Mouse (Mus musculus): ENCODE data around the gene Asrgl1.
"Not testable (repeated sequence)": the region's sequence is repeated elsewhere in the genome, so short reads cannot be mapped to it uniquely, and the experiment has no call there.

The Asrgl1 gene

DNA sequence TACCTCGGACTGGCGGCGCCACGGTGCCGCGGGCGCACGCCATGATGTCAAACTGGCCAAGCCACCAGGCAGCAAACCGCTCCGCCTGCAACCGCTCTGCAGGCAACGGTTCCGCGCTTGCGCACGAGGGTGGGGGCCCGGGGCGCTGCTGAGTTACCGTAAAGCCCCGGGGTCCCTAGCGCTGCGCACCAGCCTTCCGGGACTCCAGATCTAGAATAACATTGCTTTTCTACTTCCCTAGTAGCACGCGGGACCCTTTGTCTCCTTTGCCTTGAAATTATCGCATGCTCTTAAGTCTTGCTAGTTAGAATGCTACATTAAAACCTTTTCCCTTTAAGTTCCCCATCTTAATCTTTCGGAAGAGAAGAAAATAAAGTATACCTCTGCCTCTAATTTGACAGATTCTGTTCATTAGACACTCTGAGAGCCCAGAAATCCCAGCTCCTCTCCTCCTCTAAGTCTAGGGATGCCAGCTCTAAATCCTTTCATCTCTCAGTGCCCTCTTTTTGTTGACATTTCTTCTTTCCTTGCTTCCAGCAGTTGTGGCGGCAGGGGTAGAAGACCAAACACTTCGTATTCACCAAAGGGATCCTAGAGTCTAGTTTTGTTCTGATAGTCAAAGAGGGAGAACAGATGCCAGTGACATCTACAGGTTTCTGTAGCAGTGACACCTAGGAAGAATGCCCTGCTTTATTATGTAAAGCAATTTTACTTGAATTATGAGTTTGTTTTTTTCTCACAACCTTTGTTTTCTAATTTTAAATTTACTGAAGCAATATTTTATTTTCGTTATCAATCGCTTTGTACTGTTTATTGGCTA lies at the start of gene Asrgl1:
Gene Asrgl1 (minus strand): TSS at position 125 of the 820 bp plus-strand sequence.
- peak; percentile 96 for DNase-seq (ENCODE audit: low read depth, low spot score)

DNA sequence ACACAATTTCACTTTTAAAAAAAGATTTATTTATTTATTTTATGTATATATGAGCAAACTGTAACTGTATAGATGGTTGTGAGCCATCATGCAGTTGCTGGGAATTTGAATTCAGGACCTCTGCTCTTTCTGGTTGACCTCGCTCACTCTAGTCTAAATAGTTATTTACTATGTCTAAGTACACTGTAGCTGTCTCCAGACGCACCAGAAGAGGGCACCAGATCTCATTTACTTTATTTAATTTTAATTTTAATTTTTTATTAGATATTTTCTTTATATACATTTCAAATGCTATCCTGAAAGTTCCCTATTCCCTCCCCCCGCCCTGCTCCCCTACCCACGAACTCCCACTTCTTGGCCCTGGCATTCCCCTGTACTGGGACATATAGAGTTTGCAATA lies 10.8 kb upstream of the Asrgl1 start:
- no peak for DNase-seq (ENCODE audit: low read depth, low spot score)

DNA sequence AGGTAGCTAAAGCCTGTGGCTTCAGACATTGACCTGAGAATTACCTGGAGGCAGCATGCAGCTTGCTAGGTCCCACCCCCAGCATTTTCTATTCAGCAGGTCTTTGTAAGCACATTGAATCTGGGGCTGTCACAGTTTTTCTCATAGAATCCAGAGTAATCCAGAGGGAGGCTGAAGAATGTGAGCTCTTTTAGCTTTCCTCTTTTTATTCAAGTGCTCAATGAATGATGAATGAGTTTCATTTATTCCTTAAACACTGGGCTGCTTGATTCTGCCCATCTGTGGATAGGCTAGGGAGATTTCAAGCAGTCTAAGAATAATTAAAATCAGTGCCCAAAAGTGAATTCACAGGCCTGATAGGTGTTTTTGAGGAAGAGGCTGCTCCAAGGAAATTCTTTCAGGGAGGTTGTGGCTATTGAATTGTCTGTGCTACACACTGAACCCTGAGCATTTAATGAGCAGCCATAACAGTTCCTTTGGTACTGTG lies 8.2 kb upstream of the Asrgl1 start:
- peak; percentile 68 for DNase-seq (ENCODE audit: low read depth, low spot score)

GRCm38 (mm10) chr19:9143230-9143629 lies 7.8 kb upstream of the Asrgl1 start:
- peak; percentile 21 for DNase-seq (ENCODE audit: low read depth, low spot score)

GRCm38 (mm10) chr19:9140361-9140760 lies 4.9 kb upstream of the Asrgl1 start:
- DNase-seq (ENCODE audit: low read depth, low spot score) = not testable (repeated sequence)

DNA sequence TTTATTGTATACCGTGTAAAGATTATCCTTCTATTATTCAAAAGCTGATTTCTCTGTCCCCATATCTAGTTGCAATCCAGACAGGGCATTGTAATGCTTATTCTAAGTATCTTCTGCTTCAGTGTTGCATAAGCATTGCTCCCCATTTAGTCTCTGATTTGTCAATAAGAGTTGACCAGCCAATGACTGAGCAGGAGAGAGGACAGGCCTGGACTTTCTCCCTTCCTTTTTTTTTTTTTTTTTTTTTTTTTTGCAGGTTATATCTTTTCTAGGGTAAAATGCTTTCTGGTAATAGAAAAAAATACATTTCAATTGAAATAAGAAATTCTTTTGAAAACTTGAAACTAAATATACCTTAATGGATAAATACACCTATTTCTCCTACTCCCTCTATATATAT lies 1.7 kb upstream of the Asrgl1 start:
- DNase-seq (ENCODE audit: low read depth, low spot score) = no peak

DNA sequence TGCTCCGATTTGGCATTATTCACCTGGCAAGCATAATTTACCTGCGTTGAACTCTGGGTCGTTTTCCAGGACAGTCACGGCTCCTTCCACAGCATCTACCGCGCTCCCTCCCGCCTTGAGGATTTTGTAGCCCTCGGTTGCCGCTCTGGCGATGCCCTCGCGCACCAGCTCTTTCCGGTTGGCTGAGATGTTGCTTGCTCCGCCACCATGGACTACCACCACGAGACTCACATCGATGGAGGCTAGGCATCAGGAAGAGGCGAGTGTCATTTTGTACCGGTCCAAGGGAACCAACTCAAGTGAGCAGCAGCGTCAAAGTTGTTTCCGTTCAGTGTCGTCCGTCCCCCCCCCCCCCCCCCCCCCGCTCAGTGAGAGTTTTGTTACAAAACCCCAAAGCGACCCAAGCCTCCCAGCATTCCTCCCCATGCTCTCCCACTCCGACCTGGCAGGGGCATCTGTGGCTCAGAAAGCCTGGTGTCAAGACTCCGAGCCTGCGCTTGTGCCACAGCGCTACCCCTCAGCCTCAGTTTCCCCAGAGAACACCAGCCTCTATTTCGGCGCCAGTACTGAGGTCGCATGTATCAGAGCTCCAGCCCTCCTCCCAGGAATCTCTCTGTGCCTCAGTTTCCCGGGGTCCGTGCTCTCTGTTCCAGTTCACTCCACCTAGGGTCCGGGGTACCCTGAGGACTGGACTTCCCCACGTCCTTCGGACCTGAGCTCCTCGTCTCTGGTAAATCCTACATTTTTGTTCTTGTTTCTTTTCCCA lies 507 bp downstream of the Asrgl1 start:
- DNase-seq (ENCODE audit: low read depth, low spot score) = peak; percentile 73

GRCm38 (mm10) chr19:9129996-9130395 lies 5.4 kb downstream of the Asrgl1 start:
- DNase-seq (ENCODE audit: low read depth, low spot score) = no peak

GRCm38 (mm10) chr19:9128499-9129194 lies 6.8 kb downstream of the Asrgl1 start:
- peak; percentile 49 for DNase-seq (ENCODE audit: low read depth, low spot score)

- DNase-seq (ENCODE audit: low read depth, low spot score) = not testable (repeated sequence)
These were observed 11.4 kb downstream of the Asrgl1 start for GRCm38 (mm10) chr19:9123986-9124385.

GRCm38 (mm10) chr19:9122390-9122789 lies 13.0 kb downstream of the Asrgl1 start:
- DNase-seq (ENCODE audit: low read depth, low spot score) = no peak

GRCm38 (mm10) chr19:9119655-9120425 lies 15.6 kb downstream of the Asrgl1 start:
- no peak for DNase-seq (ENCODE audit: low read depth, low spot score)

- DNase-seq (ENCODE audit: low read depth, low spot score) = peak; percentile 47
These were observed 18.2 kb downstream of the Asrgl1 start for GRCm38 (mm10) chr19:9117275-9117674.

GRCm38 (mm10) chr19:9116268-9116667 lies 19.2 kb downstream of the Asrgl1 start:
- DNase-seq (ENCODE audit: low read depth, low spot score) = no peak

- DNase-seq (ENCODE audit: low read depth, low spot score) = peak; percentile 98
These were observed 23.4 kb downstream of the Asrgl1 start for GRCm38 (mm10) chr19:9112043-9112442.

DNA sequence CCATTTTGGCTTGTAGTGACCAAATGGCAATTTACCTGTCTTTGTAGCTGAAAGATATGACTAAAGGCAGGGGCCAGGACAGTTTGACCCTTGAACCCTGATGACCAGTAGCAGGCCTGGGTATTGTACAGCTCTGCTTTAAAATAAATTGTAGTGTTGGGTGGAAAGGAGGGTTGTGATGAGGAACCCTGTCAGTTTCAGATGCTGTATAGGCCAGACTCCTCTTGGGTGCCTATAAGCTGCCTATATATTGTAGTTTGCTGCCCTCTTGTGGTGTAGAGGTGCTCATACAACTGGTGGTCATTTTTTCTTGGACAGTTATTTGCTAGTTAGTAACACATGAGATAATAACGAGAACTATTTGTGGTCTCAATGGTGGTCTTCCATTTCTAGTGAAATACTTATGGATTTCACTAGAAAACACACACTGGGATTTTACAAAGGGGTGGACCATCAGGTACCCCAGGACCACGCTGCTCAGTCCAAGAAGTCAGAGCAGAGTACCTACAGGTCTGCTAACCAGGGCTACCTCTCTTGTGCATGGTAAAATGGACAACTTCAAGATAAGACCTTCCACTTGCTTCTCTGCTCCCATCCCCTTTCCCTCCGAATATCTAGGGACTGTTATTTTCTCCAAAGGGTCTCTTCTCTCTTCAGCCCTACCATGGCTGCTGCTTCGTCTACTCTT lies 25.1 kb downstream of the Asrgl1 start:
- DNase-seq (ENCODE audit: low read depth, low spot score) = peak; percentile 84

DNA sequence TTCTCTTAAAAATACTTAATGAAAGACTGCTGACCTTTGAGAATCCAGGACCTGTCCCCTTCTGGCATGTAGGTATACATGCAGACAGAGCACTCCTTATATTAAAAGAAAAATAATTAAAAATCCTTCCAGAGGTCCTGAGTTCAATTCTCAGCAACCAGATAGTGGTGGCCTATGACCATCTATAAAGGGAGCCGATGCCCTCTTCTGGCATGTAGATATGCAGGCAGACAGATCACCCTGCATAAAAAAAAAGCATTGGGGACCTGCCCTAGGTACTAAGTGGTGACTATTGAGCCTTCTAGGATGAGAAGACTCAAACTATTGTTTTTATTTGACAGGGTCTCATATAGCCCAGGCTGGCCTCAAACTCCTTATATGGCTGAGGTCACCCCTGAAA lies 26.9 kb downstream of the Asrgl1 start:
- DNase-seq (ENCODE audit: low read depth, low spot score) = no peak

DNA sequence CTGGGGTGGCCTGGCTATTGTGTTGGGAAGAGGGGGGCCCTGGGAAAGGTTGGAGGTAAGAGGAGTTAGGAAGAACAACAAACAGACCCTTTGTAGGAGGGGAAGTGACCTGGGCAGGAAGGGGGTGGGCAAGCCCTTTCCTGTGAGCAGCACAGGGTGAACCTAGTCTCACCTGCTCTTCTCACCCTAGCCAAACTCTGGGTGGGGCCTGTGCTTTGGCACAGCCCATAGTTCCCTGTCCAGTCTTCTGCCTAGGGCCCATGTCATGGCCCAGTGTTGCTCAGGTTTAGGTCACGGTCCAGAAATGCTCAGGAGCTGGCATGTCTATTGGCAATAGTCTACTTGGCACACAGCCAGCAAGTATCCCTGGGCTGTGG lies 28.1 kb downstream of the Asrgl1 start:
- DNase-seq (ENCODE audit: low read depth, low spot score) = no peak

DNA sequence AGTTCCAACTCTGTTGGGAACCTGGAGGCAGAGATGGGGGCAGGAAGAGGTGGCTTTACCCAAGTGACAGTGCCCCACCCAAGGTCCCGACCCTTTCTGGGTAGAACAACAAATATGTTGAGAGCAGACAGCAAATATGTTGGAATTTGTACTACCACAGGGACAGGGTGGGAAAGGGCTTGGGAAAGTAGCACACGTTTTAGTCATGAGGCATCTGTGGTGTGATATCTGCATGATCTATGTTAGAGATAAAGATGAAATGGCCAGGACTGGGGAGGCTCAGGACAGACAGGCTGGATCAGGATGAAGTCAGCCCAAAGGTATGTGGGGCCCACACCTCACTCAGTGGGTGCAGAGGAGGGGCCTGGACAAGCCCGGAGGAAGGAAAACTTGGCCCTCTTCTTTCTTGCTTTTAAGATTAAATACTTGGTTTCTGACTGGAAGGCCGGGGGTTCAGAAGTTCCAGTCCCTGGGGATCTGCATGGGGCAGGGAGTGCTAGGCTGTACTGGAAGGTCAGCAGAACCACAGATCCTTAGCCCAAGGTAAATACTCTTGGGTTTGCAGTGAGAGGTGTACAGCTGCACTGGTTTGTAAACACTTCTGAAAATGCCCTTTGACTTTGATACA lies 28.6 kb downstream of the Asrgl1 start:
- no peak for DNase-seq (ENCODE audit: low read depth, low spot score)

DNA sequence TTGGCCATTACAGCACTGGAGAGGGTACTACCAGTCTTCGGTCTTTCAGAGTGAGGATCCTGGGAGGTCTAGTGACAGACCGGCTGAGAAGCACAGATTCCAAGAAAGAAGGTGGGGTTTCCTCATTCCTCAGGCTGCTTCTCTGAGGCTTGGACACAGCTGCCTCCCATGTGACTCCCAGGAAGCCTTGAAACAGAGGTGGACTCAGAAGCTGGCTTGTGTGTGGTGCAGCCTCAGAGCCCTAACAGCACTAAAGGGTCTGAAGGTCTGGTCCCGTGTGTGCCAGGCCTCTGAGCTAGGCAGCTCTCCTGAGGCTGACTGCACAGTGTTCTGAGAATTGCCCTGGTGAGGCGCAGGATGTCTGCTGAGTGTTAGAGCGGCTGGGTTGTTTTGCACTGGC lies 29.3 kb downstream of the Asrgl1 start:
- DNase-seq (ENCODE audit: low read depth, low spot score) = no peak

All from brain, adult 2 months (tissue).